In the genomic region with DNA sequence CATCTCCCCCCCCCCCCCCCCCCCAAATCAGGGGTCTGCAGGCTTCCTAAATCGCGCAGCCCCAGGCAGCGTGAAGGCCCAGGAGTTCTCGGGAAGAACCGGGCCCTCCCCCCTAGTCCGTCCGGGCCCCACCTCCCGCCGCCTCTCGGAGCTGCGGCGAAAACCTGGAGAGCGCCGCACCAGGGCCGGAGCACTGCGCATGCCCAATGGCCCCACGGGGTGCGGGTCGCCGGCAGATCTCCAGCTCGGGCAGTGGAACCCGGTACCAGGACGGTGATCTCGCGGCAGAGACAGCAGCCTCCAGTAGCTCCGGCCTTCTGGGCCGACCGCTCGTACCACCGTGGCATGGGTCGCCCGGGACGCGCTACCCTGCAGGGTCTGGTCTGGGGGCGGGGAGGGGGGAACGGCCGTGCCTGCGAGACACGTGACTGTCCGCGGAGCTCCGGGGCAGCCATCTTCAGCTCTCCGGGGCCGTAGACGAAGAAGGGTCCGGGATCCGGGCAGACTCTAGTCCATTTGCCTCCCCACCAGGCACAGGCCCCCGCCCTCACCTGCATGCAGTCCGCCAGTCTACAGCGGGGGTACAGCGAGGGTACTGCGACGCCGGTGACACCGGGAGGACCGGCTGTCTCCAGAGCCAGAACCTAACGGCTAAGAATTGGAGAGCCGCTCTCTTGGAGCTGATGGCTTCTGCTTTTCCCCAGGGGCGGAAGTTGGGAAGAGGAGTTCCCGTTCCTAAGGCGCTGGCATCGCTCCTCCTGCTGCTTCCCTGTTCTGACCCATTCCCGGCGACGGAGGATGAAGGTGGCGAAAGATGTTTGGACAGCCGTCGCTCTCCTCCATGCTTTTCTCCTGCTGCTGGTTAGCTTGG, we compare ENCODE assay signal across 8 mouse cellular contexts. TPM values are rescaled to one million over a fixed set of nuclear protein-coding genes. Genes with fewer than 3 reads are reported as not detected.
DNase-seq lines count a peak whose midpoint lies in the region; ATAC-seq lines count a peak whose summit lies in the region.

A gene (minus strand): TSS at position 714 of the 871 bp plus-strand sequence.

- peak; percentile 95 for ATAC-seq in embryonic facial prominence, embryonic 12.5 days (ENCODE audit: insufficient number of reproducible peaks, insufficient read depth, low FRiP score, low TSS enrichment)
- ATAC-seq in limb, embryonic 11.5 days (ENCODE audit: insufficient number of reproducible peaks, low FRiP score, low TSS enrichment, low read depth) = peak; percentile 94
- peak; percentile 94 for ATAC-seq in midbrain, embryonic 13.5 days

- DNase-seq in layer of hippocampus, adult 11-12 months (ENCODE audit: low spot score) = peak; percentile 91
- no peak for DNase-seq in layer of hippocampus, adult 9-10 months (ENCODE audit: low spot score)
- DNase-seq in heart, adult 11 months = peak; percentile 99
- DNase-seq in kidney, adult 11 months = peak; percentile 87
- peak; percentile 94 for DNase-seq in limb, embryonic 11.5 days (ENCODE audit: low spot score)
- DNase-seq in spleen, adult 12 weeks (ENCODE audit: low spot score) = peak; percentile 55

- no peaks in the 10 kb centered on the region for H3K27me3 ChIP-seq in embryonic facial prominence, embryonic 12.5 days
- H3K27me3 ChIP-seq in limb, embryonic 11.5 days (ENCODE audit: control insufficient read depth, insufficient read depth, low read length) = 0 out of 2 replicates have a peak, but pooled peaks cover 3% of the 10 kb centered on the region
- H3K27me3 ChIP-seq in midbrain, embryonic 13.5 days = 0 out of 2 replicates have a peak, but pooled peaks cover 6% of the 10 kb centered on the region

- peak within 1 kb of the TSS; percentile 80 for H3K4me3 ChIP-seq in embryonic facial prominence, embryonic 12.5 days
- peak within 1 kb of the TSS; percentile 73 for H3K4me3 ChIP-seq in limb, embryonic 11.5 days (ENCODE audit: low read depth, low read length)
- peak within 1 kb of the TSS; percentile 83 for H3K4me3 ChIP-seq in midbrain, embryonic 13.5 days (replicated peaks)

- peaks cover 16% of the 10 kb centered on the region; the same call in 1 of the 2 replicates for H3K4me1 ChIP-seq in embryonic facial prominence, embryonic 12.5 days
- peaks cover 9% of the 10 kb centered on the region; the same call in 1 of the 2 replicates for H3K4me1 ChIP-seq in limb, embryonic 11.5 days (ENCODE audit: control insufficient read depth, insufficient read depth, low read length)
- peaks cover 24% of the 10 kb centered on the region for H3K4me1 ChIP-seq in midbrain, embryonic 13.5 days (replicated peaks)

- H3K4me2 ChIP-seq in embryonic facial prominence, embryonic 12.5 days (replicated peaks) = peak within 1 kb of the TSS; percentile 92
- H3K4me2 ChIP-seq in limb, embryonic 11.5 days (ENCODE audit: low read depth, severe bottlenecking) = peak within 1 kb of the TSS; percentile 98
- peak within 1 kb of the TSS; percentile 86 for H3K4me2 ChIP-seq in midbrain, embryonic 13.5 days (replicated peaks)

- no peaks in the 10 kb centered on the region for H3K9me3 ChIP-seq in embryonic facial prominence, embryonic 12.5 days
- H3K9me3 ChIP-seq in limb, embryonic 11.5 days (ENCODE audit: control insufficient read depth, low read length) = 0 out of 2 replicates have a peak, but pooled peaks cover 2% of the 10 kb centered on the region
- no peaks in the 10 kb centered on the region for H3K9me3 ChIP-seq in midbrain, embryonic 13.5 days

- H3K9ac ChIP-seq in embryonic facial prominence, embryonic 12.5 days = peak within 1 kb of the TSS; percentile 79
- peak within 1 kb of the TSS; percentile 85 for H3K9ac ChIP-seq in limb, embryonic 11.5 days (ENCODE audit: low read length)
- H3K9ac ChIP-seq in midbrain, embryonic 13.5 days (replicated peaks) = peak within 1 kb of the TSS; percentile 90

- 2% methylated on average over 68 of the region's 68 CpGs for WGBS in embryonic facial prominence, embryonic 12.5 days
- 3% methylated on average over 60 of the region's 68 CpGs for WGBS in limb, embryonic 11.5 days
- 2% methylated on average over 66 of the region's 68 CpGs for WGBS in midbrain, embryonic 13.5 days

- no peaks in the 10 kb centered on the region for H3K36me3 ChIP-seq in embryonic facial prominence, embryonic 12.5 days
- H3K36me3 ChIP-seq in limb, embryonic 11.5 days (ENCODE audit: control insufficient read depth, insufficient read depth, low read length) = no peaks in the 10 kb centered on the region
- H3K36me3 ChIP-seq in midbrain, embryonic 13.5 days = no peaks in the 10 kb centered on the region

- peak within 1 kb of the TSS; percentile 93 for H3K27ac ChIP-seq in embryonic facial prominence, embryonic 12.5 days
- H3K27ac ChIP-seq in limb, embryonic 11.5 days (replicated peaks; ENCODE audit: low read depth, low read length) = peak within 1 kb of the TSS; percentile 83
- peak within 1 kb of the TSS; percentile 97 for H3K27ac ChIP-seq in midbrain, embryonic 13.5 days

RNA-seq across cellular contexts. Expression of the gene that starts here (rescaled TPM):
- 27.0 and 28.9 TPM in 2 replicates for polyA plus RNA-seq in embryonic facial prominence, embryonic 12.5 days (2016; fragmentation: Nextera tagmentation; extraction: Ambion mirVana)
- polyA plus RNA-seq in limb, embryonic 11.5 days (2014; fragmentation: Nextera tagmentation; extraction: Ambion mirVana) = 13.5 and 14.9 TPM in 2 replicates
- polyA plus RNA-seq in midbrain, embryonic 13.5 days (2015; fragmentation: Nextera tagmentation; extraction: Ambion mirVana) = 11.1 and 12.7 TPM in 2 replicates
